Mouse (Mus musculus): ENCODE measurements around the gene Ear10. TPM values are rescaled to one million over a fixed set of nuclear protein-coding genes. Genes with fewer than 3 reads are reported as not detected.
"Not testable (repeated sequence)": the region's sequence is repeated elsewhere in the genome, so short reads cannot be mapped to it uniquely, and the experiment has no call there.

Ear10 gene
- polyA plus RNA-seq, 1 experiment from 2014 or later, result not detected

DNA sequence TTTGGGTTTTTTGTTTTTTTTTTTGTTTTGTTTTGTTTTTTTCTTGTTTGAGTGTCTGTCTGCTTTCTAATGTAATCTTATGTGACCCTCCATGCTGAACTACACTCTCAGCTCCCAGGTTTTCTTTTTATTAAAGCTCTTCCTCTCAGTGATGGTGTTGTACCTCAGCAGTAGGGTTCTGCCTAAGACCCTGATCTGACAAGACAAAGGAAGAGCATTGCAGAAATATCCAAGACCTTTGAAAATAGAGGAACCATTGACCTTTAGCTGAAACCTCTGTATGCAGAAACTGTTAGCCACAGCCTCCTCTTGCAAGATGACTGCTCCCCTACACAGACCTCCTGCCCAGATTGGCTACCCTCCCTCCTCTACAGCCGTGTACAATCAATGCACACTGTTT is 37.1 kb downstream of the Ear10 start:
- not testable (repeated sequence) for H3K9me3 ChIP-seq; H3K36me3 ChIP-seq; H3K4me3 ChIP-seq (replicated peaks); H3K27me3 ChIP-seq; H3K9ac ChIP-seq (replicated peaks); H3K4me1 ChIP-seq (replicated peaks); H3K27ac ChIP-seq; H3K4me2 ChIP-seq (replicated peaks); ATAC-seq
- 57% methylated on average over 1 of the region's 1 CpGs for WGBS

DNA sequence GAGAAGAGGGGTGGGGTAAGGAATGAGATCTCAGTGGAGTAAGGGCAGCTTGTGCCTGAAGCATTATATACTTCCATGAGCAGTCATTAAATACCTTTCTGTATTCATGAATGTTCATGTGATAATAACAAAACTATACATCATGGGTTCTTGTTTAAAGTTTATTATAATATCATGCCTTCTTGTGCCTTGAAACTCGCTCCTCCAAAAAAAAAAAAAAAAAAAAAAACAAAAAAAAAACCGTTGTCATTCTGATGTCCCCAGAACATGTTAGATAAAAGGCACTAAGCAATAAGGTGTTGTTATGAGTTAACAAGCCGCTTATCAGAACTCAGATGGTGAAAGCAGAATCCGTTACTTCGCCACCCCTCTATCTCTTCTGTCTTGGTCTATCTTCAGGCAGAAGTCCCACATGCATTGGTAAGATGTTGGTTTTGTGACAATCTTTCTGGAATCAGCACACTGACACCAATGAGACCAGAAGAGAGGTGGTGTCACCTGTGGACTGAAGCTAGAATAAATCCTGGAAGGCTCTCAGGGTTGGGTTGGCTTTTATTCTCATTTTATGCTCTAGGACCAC is 43.3 kb downstream of the Ear10 start:
- not testable (repeated sequence) for H3K4me2 ChIP-seq (replicated peaks); H3K9me3 ChIP-seq; H3K36me3 ChIP-seq; H3K9ac ChIP-seq (replicated peaks); H3K27me3 ChIP-seq; H3K4me1 ChIP-seq (replicated peaks); ATAC-seq; H3K4me3 ChIP-seq (replicated peaks); H3K27ac ChIP-seq
- 89% methylated on average over 5 of the region's 5 CpGs for WGBS

DNA sequence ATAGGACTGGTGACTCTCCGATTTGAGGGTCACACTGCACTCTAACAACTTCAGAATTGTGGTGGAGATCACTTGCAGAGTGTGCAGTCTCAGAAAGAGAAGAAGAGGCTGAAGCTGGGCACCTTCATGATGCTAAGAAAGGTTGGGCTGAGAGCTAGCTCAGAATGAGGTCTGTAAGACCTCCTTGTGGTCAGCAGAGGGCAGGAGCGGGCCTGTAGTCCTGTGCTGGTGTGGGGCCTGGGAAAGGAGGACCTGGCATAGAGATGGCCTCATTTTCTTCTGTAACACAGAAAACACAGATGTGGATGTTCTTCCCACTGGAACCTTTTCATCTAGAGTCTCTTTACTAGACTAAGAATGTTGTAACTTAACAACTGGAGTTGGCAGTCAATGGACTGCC is 45.6 kb downstream of the Ear10 start:
- not testable (repeated sequence) for H3K4me3 ChIP-seq (replicated peaks); H3K36me3 ChIP-seq; H3K9me3 ChIP-seq; H3K4me2 ChIP-seq (replicated peaks); ATAC-seq; H3K27me3 ChIP-seq; H3K9ac ChIP-seq (replicated peaks); H3K4me1 ChIP-seq (replicated peaks); H3K27ac ChIP-seq
- WGBS, result 62% methylated on average over 1 of the region's 2 CpGs

- H3K27ac ChIP-seq; H3K4me3 ChIP-seq (replicated peaks); H3K9ac ChIP-seq (replicated peaks); H3K27me3 ChIP-seq; H3K4me1 ChIP-seq (replicated peaks); H3K9me3 ChIP-seq; H3K4me2 ChIP-seq (replicated peaks); H3K36me3 ChIP-seq; ATAC-seq: not testable (repeated sequence)
- 95% methylated on average over 3 of the region's 3 CpGs for WGBS
These were observed 47.9 kb downstream of the Ear10 start, which contains the start of gene Ear1 for GRCm38 (mm10) chr14:43875417-43875816. Gene Ear1 (minus strand): TSS chr14:43875517.

- not testable (repeated sequence) for H3K4me2 ChIP-seq (replicated peaks); H3K27me3 ChIP-seq; H3K4me1 ChIP-seq (replicated peaks); ATAC-seq; H3K9me3 ChIP-seq; H3K9ac ChIP-seq (replicated peaks); H3K27ac ChIP-seq; H3K4me3 ChIP-seq (replicated peaks); H3K36me3 ChIP-seq
- WGBS, result 91% methylated on average over 3 of the region's 3 CpGs
These were observed 48.5 kb downstream of the Ear10 start for GRCm38 (mm10) chr14:43874862-43875261.

Other genes with a start within 250 kb of the Ear10 start
- not detected in 2 replicates for gene Gm8165, start 246.4 kb downstream of the Ear10 start, polyA plus RNA-seq (2015; fragmentation: Nextera tagmentation; extraction: Ambion mirVana)
- gene Gm7324, start 225.7 kb downstream of the Ear10 start, polyA plus RNA-seq (2015; fragmentation: Nextera tagmentation; extraction: Ambion mirVana), result 1.3 and 1.5 TPM in 2 replicates
- not detected in 2 replicates for gene Gm16506, start 196.1 kb downstream of the Ear10 start, polyA plus RNA-seq (2015; fragmentation: Nextera tagmentation; extraction: Ambion mirVana)
- not detected in 2 replicates for gene Gm6526, start 175.7 kb downstream of the Ear10 start, polyA plus RNA-seq (2015; fragmentation: Nextera tagmentation; extraction: Ambion mirVana)
- gene Gm8180, start 138.8 kb downstream of the Ear10 start, polyA plus RNA-seq (2015; fragmentation: Nextera tagmentation; extraction: Ambion mirVana), result not detected in 2 replicates
- not detected in 2 replicates for gene Ear1, start 48.0 kb downstream of the Ear10 start, polyA plus RNA-seq (2015; fragmentation: Nextera tagmentation; extraction: Ambion mirVana)
- gene Gm8113, start 1.8 kb upstream of the Ear10 start, polyA plus RNA-seq (2015; fragmentation: Nextera tagmentation; extraction: Ambion mirVana), result 4.5 and 4.9 TPM in 2 replicates
- not detected in 2 replicates for gene Ang5, start 33.5 kb upstream of the Ear10 start, polyA plus RNA-seq (2015; fragmentation: Nextera tagmentation; extraction: Ambion mirVana)
- not detected in 2 replicates for gene Ang6, start 78.7 kb upstream of the Ear10 start, polyA plus RNA-seq (2015; fragmentation: Nextera tagmentation; extraction: Ambion mirVana)
- gene Ear2, start 179.1 kb upstream of the Ear10 start, polyA plus RNA-seq (2015; fragmentation: Nextera tagmentation; extraction: Ambion mirVana), result not detected in 2 replicates
- not detected in 2 replicates for gene Gm3327, start 200.3 kb upstream of the Ear10 start, polyA plus RNA-seq (2015; fragmentation: Nextera tagmentation; extraction: Ambion mirVana)